Mouse (Mus musculus) cerebellum, adult 8-10 months (tissue): ENCODE measurements around the gene Rassf5.

Experiments
- DNase-seq: peaks from one replicate; pipeline ENCODE4 v3.0.0; 2022

The Rassf5 gene

GRCm38 (mm10) chr1:131134942-131135522, 110.0 kb downstream of the Rassf5 start:
- no peak for DNase-seq

- no peak for DNase-seq
Observed at GRCm38 (mm10) chr1:131134231-131134630, 110.8 kb downstream of the Rassf5 start.
